Mouse (Mus musculus): ENCODE results near the gene Trio.

GRCm38 (mm10) chr15:27938886-27939285 is 86.8 kb downstream of the Trio start:
- TF ChIP-seq CTCF (IDR thresholded peaks at IDR 0.05; ENCODE audit: low read depth, low read length) = no peak
- TF ChIP-seq TAL1 (conservative IDR thresholded peaks at IDR 0.05; ENCODE audit: low read depth, low read length) = no peak
- no peak for TF ChIP-seq GATA1 (IDR thresholded peaks at IDR 0.05; ENCODE audit: borderline replicate concordance, low read length)
- no peak for TF ChIP-seq POLR2AphosphoS5 (IDR thresholded peaks at IDR 0.05; ENCODE audit: insufficient replicate concordance, low read depth, low read length)
- no peak for TF ChIP-seq GATA2 (IDR thresholded peaks at IDR 0.05; ENCODE audit: borderline replicate concordance, low read depth, low read length)

All from G1E (cell line).